Mouse (Mus musculus) hindbrain, postnatal 0 days (tissue): ENCODE data around the gene Kcnj5. TPM values are rescaled to one million over a fixed set of nuclear protein-coding genes. Genes with fewer than 3 reads are reported as not detected.

Experiments used
- ATAC-seq: fragments of 200-750 bp; cut with Nextera tagmentation; 2 replicates; pipeline ENCODE4 v1.8.0; 2017; ENCODE audit warnings: mild to moderate bottlenecking, moderate TSS enrichment, moderate library complexity
- DNase-seq: peaks from one replicate; pipeline ENCODE4 v3.0.0-alpha.2; 2015; ENCODE audit warnings: low spot score
- H3K27ac ChIP-seq: fragments of 300-500 bp; sonication (generic); 2 replicates; pipeline ENCODE4 v1.5.1; 2014; ENCODE audit warnings: mild to moderate bottlenecking
- H3K27me3 ChIP-seq: fragments of 300-500 bp; sonication (generic); 2 replicates; pipeline ENCODE4 v1.6.1; 2014; ENCODE audit warnings: low read length, mixed read lengths; ENCODE audit not compliant: insufficient read depth
- H3K36me3 ChIP-seq: fragments of 300-500 bp; sonication (generic); 2 replicates; pipeline ENCODE4 v1.6.1; 2014; ENCODE audit warnings: low read length, mixed read lengths; ENCODE audit not compliant: insufficient read depth
- H3K4me1 ChIP-seq: fragments of 300-500 bp; sonication (generic); 2 replicates; pipeline ENCODE4 v1.6.1; 2014; ENCODE audit warnings: antibody characterized with exemption, low read length, mixed read lengths; ENCODE audit not compliant: insufficient read depth
- H3K4me2 ChIP-seq: fragments of 300-500 bp; sonication (generic); 2 replicates; pipeline ENCODE4 v1.6.1; 2014; ENCODE audit warnings: low read depth, mild to moderate bottlenecking, low read length, moderate library complexity, mixed read lengths
- H3K4me3 ChIP-seq: fragments of 300-500 bp; sonication (generic); 2 replicates; pipeline ENCODE4 v1.5.1; 2014; ENCODE audit warnings: low read length
- H3K9ac ChIP-seq: fragments of 300-500 bp; sonication (generic); replicated peaks from 2 replicates; pipeline ENCODE4 v1.6.1; 2014; ENCODE audit warnings: mild to moderate bottlenecking, low read length, moderate library complexity, mixed read lengths
- H3K9me3 ChIP-seq: fragments of 300-500 bp; sonication (generic); 2 replicates; pipeline ENCODE4 v1.6.1; 2016; ENCODE audit warnings: low read length, mixed read lengths
- CTCF ChIP-seq: IDR thresholded peaks from 2 replicates; pipeline ENCODE4 v1.5.1; 2016; ENCODE audit warnings: antibody characterized with exemption, control low read depth, low read depth
- WGBS: fragments of 180-500 bp; shearing (Covaris S2); extraction: QIAGEN DNeasy Blood & Tissue Kit; methylation state at CpG from one replicate; pipeline ENCODE4 v1.1.7; 2014; 5-methylcytosine and 5-hydroxymethylcytosine counted together
- polyA plus RNA-seq: library from polyadenylated mRNA; unstranded; fragments of >200 nt; fragmentation: Nextera tagmentation; extraction: Ambion mirVana; gene quantifications from 2 replicates; pipeline ENCODE4 v1.2.1, GENCODE M21; 2015
- total RNA-seq: library from RNA; depleted of rRNA; stranded (reverse); fragments of >200 nt; gene quantifications from 2 replicates; pipeline ENCODE4 v1.2.3, GENCODE M21; 2014; rRNA removed

Gene Kcnj5
- total and polyA plus RNA-seq, 2 experiments from 2014 or later, result 0.58 to 1.5 TPM

- TF ChIP-seq CTCF, result no peak
- 83% methylated on average over 5 of the region's 5 CpGs for WGBS
- H3K4me1 ChIP-seq, result no peaks in the 10 kb centered on the region
- no peaks in the 10 kb centered on the region for H3K9me3 ChIP-seq
- ATAC-seq (no peak), DNase-seq (no peak)
- no peak overlapping the region for H3K27ac ChIP-seq
- no peaks in the 10 kb centered on the region for H3K27me3 ChIP-seq
- H3K36me3 ChIP-seq, result no peaks in the 10 kb centered on the region
- H3K4me2 ChIP-seq, result no peak overlapping the region
- no peak overlapping the region for H3K9ac ChIP-seq
- H3K4me3 ChIP-seq, result no peak overlapping the region
Observed at GRCm38 (mm10) chr9:32278052-32278451, 66.1 kb downstream of the Kcnj5 start.

GRCm38 (mm10) chr9:32271896-32272444 lies 72.2 kb downstream of the Kcnj5 start:
- Histone ChIP-seq H3K4me2 (no peak overlapping the region), H3K9me3 (no peaks in the 10 kb centered on the region), H3K27me3 (no peaks in the 10 kb centered on the region), H3K36me3 (no peaks in the 10 kb centered on the region), H3K9ac (no peak overlapping the region), H3K27ac (no peak overlapping the region), H3K4me3 (no peak overlapping the region), H3K4me1 (no peaks in the 10 kb centered on the region)
- ATAC-seq (peak; percentile 77), DNase-seq (peak; percentile 93)
- 14% methylated on average over 5 of the region's 5 CpGs for WGBS
- peak; percentile 82 for TF ChIP-seq CTCF

Other genes with a start within 250 kb of the Kcnj5 start
- 41.2 and 66.7 TPM in 2 replicates for gene Arhgap32, start 228.2 kb downstream of the Kcnj5 start, total RNA-seq
- gene Arhgap32, start 228.2 kb downstream of the Kcnj5 start, polyA plus RNA-seq, result 7.3 and 8.2 TPM in 2 replicates
- gene Kcnj1, start 28.1 kb upstream of the Kcnj5 start, total RNA-seq, result not detected in 2 replicates
- not detected in 2 replicates for gene Kcnj1, start 28.1 kb upstream of the Kcnj5 start, polyA plus RNA-seq
- 6.9 and 10.8 TPM in 2 replicates for gene Fli1, start 198.5 kb upstream of the Kcnj5 start, total RNA-seq
- gene Fli1, start 198.5 kb upstream of the Kcnj5 start, polyA plus RNA-seq, result 5.6 and 6.7 TPM in 2 replicates